Mouse (Mus musculus) forebrain, embryonic 13.5 days (tissue): ENCODE measurements at regions not wholly inside any gene's neighbourhood (a gene's known extent, or its start where the extent isn't known, plus 50 kb on each side); places are given as distances from the start of the nearest gene placed in this dataset.

ENCODE experiments used
- ATAC-seq: fragments of 200-750 bp; cut with Nextera tagmentation; 2 replicates; pipeline ENCODE4 v1.8.0; 2017
- H3K27ac ChIP-seq: fragments of 300-500 bp; sonication (generic); 2 replicates; pipeline ENCODE4 v1.5.1; 2015; ENCODE audit warnings: inconsistent platforms, mild to moderate bottlenecking, moderate library complexity
- H3K27me3 ChIP-seq: fragments of 300-500 bp; sonication (generic); 2 replicates; pipeline ENCODE4 v1.6.1; 2015; ENCODE audit warnings: mild to moderate bottlenecking, inconsistent platforms
- H3K36me3 ChIP-seq: fragments of 300-500 bp; sonication (generic); 2 replicates; pipeline ENCODE4 v1.6.1; 2015; ENCODE audit warnings: mild to moderate bottlenecking, inconsistent platforms; ENCODE audit not compliant: poor library complexity, severe bottlenecking
- H3K4me1 ChIP-seq: fragments of 300-500 bp; sonication (generic); 2 replicates; pipeline ENCODE4 v1.6.1; 2015; ENCODE audit warnings: inconsistent platforms
- H3K4me2 ChIP-seq: fragments of 300-500 bp; sonication (generic); 2 replicates; pipeline ENCODE4 v1.6.1; 2015; ENCODE audit warnings: inconsistent platforms, mild to moderate bottlenecking, moderate library complexity
- H3K4me3 ChIP-seq: fragments of 300-500 bp; sonication (generic); 2 replicates; pipeline ENCODE4 v1.5.1; 2015; ENCODE audit warnings: mild to moderate bottlenecking, inconsistent platforms
- H3K9ac ChIP-seq: fragments of 300-500 bp; sonication (generic); 2 replicates; pipeline ENCODE4 v1.6.1; 2015; ENCODE audit warnings: mild to moderate bottlenecking, inconsistent platforms
- H3K9me3 ChIP-seq: fragments of 300-500 bp; sonication (generic); replicated peaks from 2 replicates; pipeline ENCODE4 v1.6.1; 2016; ENCODE audit warnings: inconsistent platforms
- WGBS: fragments of 180-500 bp; shearing (Covaris S2); methylation state at CpG from one replicate; pipeline ENCODE4 v1.1.7; 2015; 5-methylcytosine and 5-hydroxymethylcytosine counted together

DNA sequence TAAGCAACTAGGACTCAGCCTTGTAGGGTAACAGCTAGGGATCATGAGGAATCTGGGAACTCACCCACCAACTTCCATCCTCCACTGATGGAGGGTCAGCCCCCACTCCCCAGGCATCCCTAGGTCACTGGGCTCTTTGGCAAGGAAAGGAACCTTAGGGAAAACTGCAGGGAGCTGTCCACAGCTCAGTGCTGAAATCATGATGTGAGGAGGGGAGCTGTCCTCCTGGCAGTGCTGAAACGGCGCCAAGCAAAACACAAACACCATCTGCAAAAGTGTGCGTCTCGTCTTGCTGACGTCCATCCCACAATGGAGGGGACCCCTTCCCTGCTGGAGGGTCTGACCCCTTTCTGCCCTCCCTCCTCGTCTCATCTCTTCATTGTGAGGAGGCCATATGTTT is 68.6 kb upstream of the Rph3a start:
- no peak overlapping the region for H3K27ac ChIP-seq
- H3K4me2 ChIP-seq, result no peak overlapping the region
- no peak overlapping the region for H3K9ac ChIP-seq
- no peaks in the 10 kb centered on the region for H3K36me3 ChIP-seq
- 0 out of 2 replicates have a peak, but pooled peaks cover 4% of the 10 kb centered on the region for H3K4me1 ChIP-seq
- no peak for ATAC-seq
- H3K4me3 ChIP-seq, result no peak overlapping the region
- H3K9me3 ChIP-seq, result no peaks in the 10 kb centered on the region
- WGBS, result 22% methylated on average over 6 of the region's 6 CpGs
- no peaks in the 10 kb centered on the region for H3K27me3 ChIP-seq

- 0 out of 2 replicates have a peak, but pooled peaks cover 4% of the 10 kb centered on the region for H3K4me1 ChIP-seq
- peak overlapping the region; percentile 69 for H3K27ac ChIP-seq
- H3K4me2 ChIP-seq, result no peak overlapping the region
- no peak overlapping the region for H3K4me3 ChIP-seq
- 0 out of 2 replicates have a peak, but pooled peaks have one; percentile 8 for ATAC-seq
- no peaks in the 10 kb centered on the region for H3K36me3 ChIP-seq
- H3K9ac ChIP-seq, result no peak overlapping the region
- no peaks in the 10 kb centered on the region for H3K27me3 ChIP-seq
- WGBS, result 70% methylated on average over 7 of the region's 7 CpGs
- no peaks in the 10 kb centered on the region for H3K9me3 ChIP-seq
Measured at GRCm38 (mm10) chr5:121076741-121077140, 66.8 kb upstream of the Rph3a start.

DNA sequence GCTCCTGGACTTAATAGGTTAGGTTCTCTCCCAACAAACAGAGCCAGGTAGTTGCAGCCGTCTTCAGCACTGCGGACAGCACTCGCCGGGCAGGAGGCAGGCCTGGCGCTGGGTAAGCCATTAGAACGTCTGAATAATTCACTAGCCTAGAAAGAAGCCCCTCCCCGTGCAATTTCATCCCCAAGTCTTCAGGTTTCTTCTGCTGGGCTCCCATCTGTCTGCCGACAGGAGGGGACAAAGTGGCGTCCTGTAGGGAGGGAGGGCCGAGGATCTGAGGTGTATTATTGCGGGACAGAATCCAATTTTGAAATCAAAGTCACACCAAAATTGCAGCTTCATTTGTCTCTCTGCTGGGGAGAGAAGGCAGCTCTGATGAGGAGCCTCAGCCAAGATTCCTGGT is 58.9 kb upstream of the Rph3a start:
- H3K4me3 ChIP-seq, result no peak overlapping the region
- 0 out of 2 replicates have a peak overlapping the region, but pooled peaks have one; percentile 16 for H3K27ac ChIP-seq
- ATAC-seq, result peak; percentile 13; the same call in 1 of the 2 replicates
- peaks cover 7% of the 10 kb centered on the region; the same call in 1 of the 2 replicates for H3K4me1 ChIP-seq
- H3K4me2 ChIP-seq, result no peak overlapping the region
- 4% methylated on average over 11 of the region's 11 CpGs for WGBS
- H3K27me3 ChIP-seq, result 0 out of 2 replicates have a peak, but pooled peaks cover 4% of the 10 kb centered on the region
- H3K9me3 ChIP-seq, result no peaks in the 10 kb centered on the region
- H3K36me3 ChIP-seq, result no peaks in the 10 kb centered on the region
- H3K9ac ChIP-seq, result no peak overlapping the region

- Histone ChIP-seq H3K4me2 (no peak overlapping the region), H3K9me3 (no peaks in the 10 kb centered on the region), H3K9ac (no peak overlapping the region), H3K4me3 (no peak overlapping the region), H3K36me3 (no peaks in the 10 kb centered on the region), H3K4me1 (peaks cover 12% of the 10 kb centered on the region), H3K27me3 (0 out of 2 replicates have a peak, but pooled peaks cover 4% of the 10 kb centered on the region), H3K27ac (no peak overlapping the region)
- 55% methylated on average over 12 of the region's 12 CpGs for WGBS
- ATAC-seq, result no peak
Measured at GRCm38 (mm10) chr5:121064721-121065120, 54.8 kb upstream of the Rph3a start.

GRCm38 (mm10) chr5:121062930-121063584 is 53.2 kb upstream of the Rph3a start:
- Histone ChIP-seq H3K36me3 (no peaks in the 10 kb centered on the region), H3K4me1 (peaks cover 5% of the 10 kb centered on the region), H3K4me2 (no peak overlapping the region), H3K27ac (no peak overlapping the region), H3K9ac (no peak overlapping the region), H3K9me3 (no peaks in the 10 kb centered on the region), H3K4me3 (no peak overlapping the region), H3K27me3 (0 out of 2 replicates have a peak, but pooled peaks cover 4% of the 10 kb centered on the region)
- 34% methylated on average over 4 of the region's 4 CpGs for WGBS
- no peak for ATAC-seq

DNA sequence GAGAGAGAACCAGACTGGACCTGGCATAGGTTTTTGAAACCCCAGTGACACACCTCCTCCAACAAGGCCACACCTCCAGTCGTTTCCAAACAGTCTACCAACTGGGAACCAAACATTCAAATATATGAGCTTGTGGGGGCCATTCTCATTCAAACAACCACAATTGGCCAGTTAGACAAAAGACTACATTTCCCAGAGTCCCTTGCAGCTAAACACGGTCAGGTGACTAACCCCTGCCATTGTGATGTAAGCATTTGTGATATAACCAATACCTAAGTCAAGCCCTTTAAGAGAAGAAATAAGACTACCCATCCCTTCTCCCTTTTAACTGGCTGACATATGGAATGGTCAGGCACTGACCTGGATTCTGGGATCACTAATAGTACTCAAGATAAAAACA is 51.8 kb upstream of the Rph3a start:
- Histone ChIP-seq H3K27ac (no peak overlapping the region), H3K4me2 (no peak overlapping the region), H3K9me3 (no peaks in the 10 kb centered on the region), H3K9ac (no peak overlapping the region), H3K4me3 (no peak overlapping the region), H3K4me1 (peaks cover 5% of the 10 kb centered on the region), H3K27me3 (no peaks in the 10 kb centered on the region), H3K36me3 (no peaks in the 10 kb centered on the region)
- ATAC-seq, result no peak
- 86% methylated on average over 2 of the region's 2 CpGs for WGBS
